Mouse (Mus musculus): ENCODE measurements at regions not wholly inside any gene's neighbourhood (a gene's known extent, or its start where the extent isn't known, plus 50 kb on each side); places are given as distances from the start of the nearest gene placed in this dataset.

- DNase-seq (ENCODE audit: extremely low spot score in 1 of 2, low spot score in 2 of 2): no peak
- no peak for TF ChIP-seq CTCF (IDR thresholded peaks at IDR 0.05)
- Histone ChIP-seq H3K27ac (no peak overlapping the region), H3K4me3 (no peak overlapping the region)
- intact Hi-C loops (cut with DNase I): loop anchor here (1.0 kb wide), 1 partner anchor 21 kb away; no protein-coding TSS in a partner anchor
Measured at GRCm38 (mm10) chr1:15217865-15218264, 875.3 kb downstream of the 4930444P10Rik start.
